Mouse (Mus musculus) heart, adult 2 months (tissue): ENCODE results near the gene Rnf144a.
A peak's percentile ranks its signal among the peaks of the same experiment; 100 is the strongest.

Experiments
- CTCF ChIP-seq: fragments of 200-600 bp; IDR thresholded peaks from 2 replicates; pipeline ENCODE4 v1.8.1; 2022; ENCODE audit warnings: antibody characterized with exemption, mild to moderate bottlenecking, moderate library complexity
- EP300 ChIP-seq: fragments of 200-500 bp; IDR thresholded peaks from 2 replicates; pipeline ENCODE4 v1.6.1; 2011; ENCODE audit warnings: low read depth, low read length, control low read depth; ENCODE audit not compliant: insufficient read depth
- POLR2A ChIP-seq: fragments of 200-500 bp; IDR thresholded peaks from 2 replicates; pipeline ENCODE4 v1.6.1; 2011; ENCODE audit warnings: mild to moderate bottlenecking, low read depth, low read length, control low read depth; ENCODE audit not compliant: insufficient read depth

DNA sequence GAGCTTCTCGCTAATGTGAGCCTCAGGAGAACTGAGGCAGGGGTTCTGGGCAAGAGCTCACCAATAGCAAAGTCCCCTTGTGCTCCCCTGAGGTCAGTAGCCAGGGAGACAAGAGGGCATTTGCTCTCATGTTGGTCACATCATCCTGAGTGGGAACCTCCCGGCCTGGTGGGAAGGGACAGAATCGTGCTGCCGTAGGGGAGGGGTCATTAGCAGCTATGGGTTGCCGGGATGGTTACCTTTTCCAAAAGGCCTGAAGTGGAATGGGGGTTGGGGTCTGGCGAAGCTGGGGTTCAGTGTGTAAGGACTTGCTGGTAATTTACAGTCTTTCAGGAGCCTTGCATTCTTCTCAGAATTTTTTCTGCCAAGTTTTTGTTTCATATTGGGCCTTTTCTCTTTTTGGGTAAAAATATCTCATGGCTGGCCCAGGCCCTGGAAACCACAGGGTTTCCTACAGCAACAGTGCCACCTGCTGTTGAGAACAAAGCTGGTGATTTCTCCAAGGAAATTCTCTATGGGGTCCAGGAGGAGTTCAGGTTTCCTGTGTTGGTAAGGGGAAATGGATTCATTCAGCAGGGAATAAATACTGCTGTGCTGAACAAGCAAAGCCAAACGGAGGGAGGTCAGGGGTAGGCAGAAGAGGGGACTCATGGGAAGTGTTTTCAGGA lies 137.9 kb downstream of the Rnf144a start:
- TF ChIP-seq POLR2A (no peak), CTCF (peak; percentile 73), EP300 (no peak)
